Mouse (Mus musculus) CH12.LX (cell line): ENCODE results near the gene Epop. TPM values are rescaled to one million over a fixed set of nuclear protein-coding genes. Genes with fewer than 3 reads are reported as not detected.

Source experiments
- DNase-seq: peaks from one replicate; pipeline ENCODE4 v3.0.0-alpha.2; 2013; ENCODE audit errors: extremely low read depth
- H3K27ac ChIP-seq: 2 replicates; pipeline ENCODE4 v1.5.1; 2012; ENCODE audit warnings: low read depth, mild to moderate bottlenecking, control low read depth, moderate library complexity; ENCODE audit not compliant: insufficient read depth
- H3K27me3 ChIP-seq: replicated peaks from 2 replicates; pipeline ENCODE3; 2012; ENCODE audit warnings: inconsistent platforms
- H3K36me3 ChIP-seq, 2 experiments: replicated peaks in 1 of 2; 2 replicates each; pipeline versions ENCODE3 to v1.6.1; 2012; ENCODE audit warnings: inconsistent platforms in 1 of 2, low read length in 1 of 2, mild to moderate bottlenecking in 1 of 2, mixed read lengths in 1 of 2, moderate library complexity in 1 of 2; ENCODE audit not compliant: control insufficient read depth in 1 of 2, insufficient read depth in 1 of 2
- H3K4me1 ChIP-seq, 2 experiments: 2 replicates each; pipeline ENCODE4 v1.6.1; 2012; ENCODE audit warnings: inconsistent platforms in 1 of 2, moderate library complexity in 1 of 2; ENCODE audit not compliant: insufficient read depth in 2 of 2, control insufficient read depth in 1 of 2
- H3K4me2 ChIP-seq: 2 replicates; pipeline ENCODE4 v1.6.1; 2012; ENCODE audit warnings: low read depth, mild to moderate bottlenecking, control low read depth; ENCODE audit not compliant: poor library complexity, insufficient read depth, severe bottlenecking
- H3K4me3 ChIP-seq, 3 experiments: fragments of 150-350 bp in 1 of 3; sonication (generic) in 1 of 3; replicated peaks in 1 of 3; 2 replicates each; pipeline versions ENCODE3 to v1.5.1; 2011 to 2012; ENCODE audit warnings: low read depth in 2 of 3, low read length in 2 of 3, mild to moderate bottlenecking in 2 of 3, moderate library complexity in 2 of 3, control low read depth in 1 of 3, improper control_type of control experiment in 1 of 3, inconsistent platforms in 1 of 3, mixed read lengths in 1 of 3; ENCODE audit not compliant: poor library complexity in 1 of 3
- H3K79me2 ChIP-seq: replicated peaks from 2 replicates; pipeline ENCODE4 v1.6.1; 2012; ENCODE audit warnings: mild to moderate bottlenecking, moderate library complexity; ENCODE audit not compliant: control insufficient read depth, poor library complexity, insufficient read depth, severe bottlenecking; ENCODE audit errors: extremely low read depth
- H3K9ac ChIP-seq: 2 replicates; pipeline ENCODE4 v1.6.1; 2012; ENCODE audit warnings: low read depth, mild to moderate bottlenecking, control low read depth, moderate library complexity; ENCODE audit not compliant: insufficient read depth
- H3K9me3 ChIP-seq: replicated peaks from 2 replicates; pipeline ENCODE3; 2012; ENCODE audit warnings: low read length, inconsistent platforms, mixed read lengths
- CHD1 ChIP-seq: IDR thresholded peaks from 2 replicates; pipeline ENCODE4 v1.6.1; 2012; ENCODE audit warnings: low read depth, low read length, improper control_type of control experiment, inconsistent platforms
- KAT2A ChIP-seq: IDR thresholded peaks from 2 replicates; pipeline ENCODE4 v1.6.1; 2012; ENCODE audit warnings: low read length, improper control_type of control experiment, inconsistent platforms; ENCODE audit not compliant: insufficient replicate concordance
- MAX ChIP-seq: IDR thresholded peaks from 2 replicates; pipeline ENCODE4 v1.6.1; 2011; ENCODE audit warnings: low read length, improper control_type of control experiment
- MAZ ChIP-seq: IDR thresholded peaks from 2 replicates; pipeline ENCODE4 v1.6.1; 2012; ENCODE audit warnings: low read depth, mild to moderate bottlenecking, inconsistent platforms, low read length, improper control_type of control experiment, moderate library complexity
- MEF2A ChIP-seq: IDR thresholded peaks from 2 replicates; pipeline ENCODE4 v1.6.1; 2014; ENCODE audit warnings: low read depth, mild to moderate bottlenecking, inconsistent platforms, low read length, improper control_type of control experiment, borderline replicate concordance
- MXI1 ChIP-seq: IDR thresholded peaks from 2 replicates; pipeline ENCODE4 v1.6.1; 2011; ENCODE audit warnings: mild to moderate bottlenecking, low read depth, low read length, improper control_type of control experiment
- MYC ChIP-seq: IDR thresholded peaks from 2 replicates; pipeline ENCODE4 v1.6.1; 2011; ENCODE audit warnings: low read depth, mild to moderate bottlenecking, improper control_type of control experiment, low read length
- NELFE ChIP-seq: IDR thresholded peaks from 2 replicates; pipeline ENCODE4 v1.6.1; 2011; ENCODE audit warnings: low read depth, low read length, improper control_type of control experiment
- NRF1 ChIP-seq: IDR thresholded peaks from 2 replicates; pipeline ENCODE4 v1.6.1; 2014; ENCODE audit warnings: low read depth, mild to moderate bottlenecking, inconsistent platforms, low read length, improper control_type of control experiment, moderate library complexity
- PAX5 ChIP-seq: IDR thresholded peaks from 2 replicates; pipeline ENCODE4 v1.6.1; 2012; ENCODE audit warnings: low read length, inconsistent platforms, mixed read lengths
- POLR2AphosphoS2 ChIP-seq: IDR thresholded peaks from 2 replicates; pipeline ENCODE4 v1.6.1; 2011; ENCODE audit warnings: low read depth, low read length, improper control_type of control experiment
- RAD21 ChIP-seq: IDR thresholded peaks from 2 replicates; pipeline ENCODE4 v1.6.1; 2011; ENCODE audit warnings: low read depth, mild to moderate bottlenecking, low read length, improper control_type of control experiment, moderate library complexity
- RCOR1 ChIP-seq: conservative IDR thresholded peaks from 2 replicates; pipeline ENCODE4 v1.6.1; 2012; ENCODE audit warnings: low read depth, mild to moderate bottlenecking, inconsistent platforms, low read length, improper control_type of control experiment
- TBP ChIP-seq: conservative IDR thresholded peaks from 2 replicates; pipeline ENCODE4 v1.6.1; 2011; ENCODE audit warnings: low read depth, low read length, improper control_type of control experiment
- USF1 ChIP-seq: IDR thresholded peaks from 2 replicates; pipeline ENCODE4 v1.6.1; 2014; ENCODE audit warnings: low read depth, mild to moderate bottlenecking, inconsistent platforms, low read length, improper control_type of control experiment
- ZMIZ1 ChIP-seq: IDR thresholded peaks from 2 replicates; pipeline ENCODE4 v1.6.1; 2012; ENCODE audit warnings: low read depth, mild to moderate bottlenecking, inconsistent platforms, low read length, improper control_type of control experiment
- ZNF384 ChIP-seq: IDR thresholded peaks from 2 replicates; pipeline ENCODE4 v1.6.1; 2012; ENCODE audit warnings: low read depth, low read length, improper control_type of control experiment, inconsistent platforms
- dilution Hi-C: fragments of 300-500 bp; cut with MboI; formaldehyde crosslinking; loops from 2 replicates; pipeline ENCODE4 v1.14.3; 2020; ENCODE audit warnings: low sequenced_read_pairs; ENCODE audit not compliant: extremely low pct_unique_long_range_greater_than_20kb, extremely low pct_ligation_motif_present
- in situ Hi-C: fragments of 300-500 bp; cut with MboI; formaldehyde crosslinking; loops from 3 replicates; pipeline ENCODE4 v1.14.3; 2019; ENCODE audit warnings: low sequenced_read_pairs, low pct_ligation_motif_present, low pct_unique_long_range_greater_than_20kb, mixed read lengths
- polyA plus RNA-seq: library from polyadenylated mRNA; unstranded; fragments of >175 nt; gene quantifications from 2 replicates; pipeline ENCODE4 v1.2.1, GENCODE M21; 2012; ENCODE audit warnings: low read depth; ENCODE audit not compliant: insufficient read length
- total RNA-seq, 2 experiments: library from RNA; depleted of rRNA; stranded (reverse); fragments of 300-350 nt in 1 of 2; fragments of >200 nt in 1 of 2; gene quantifications; 2 replicates each; pipeline ENCODE4 v1.2.3; 2012 to 2014

Epop gene
- total and polyA plus RNA-seq, 3 experiments, result 2.1 to 8.4 (median 4.2) TPM

- Histone ChIP-seq H3K4me2 (no peak overlapping the region), H3K79me2 (peaks cover 20% of the 10 kb centered on the region), H3K9me3 (peaks cover 5% of the 10 kb centered on the region), H3K27ac (no peak overlapping the region), H3K9ac (no peak overlapping the region), H3K4me3 (no peak overlapping the region), H3K4me1 (peaks cover 10 to 35% of the 10 kb centered on the region in 2 experiments), H3K27me3 (no peaks in the 10 kb centered on the region), H3K36me3 (peaks cover 93 to 99% of the 10 kb centered on the region in 2 experiments)
- no peak for TF ChIP-seq MYC
- no peak for TF ChIP-seq ZNF384
- no peak for TF ChIP-seq POLR2AphosphoS2
- TF ChIP-seq NRF1, result no peak
- no peak for TF ChIP-seq RAD21
- no peak for TF ChIP-seq RCOR1
- 0 out of 2 replicates have a peak, but pooled peaks have one; percentile 53 for TF ChIP-seq MEF2A
- in situ Hi-C loops, result loop anchor here (5.0 kb wide), 1 partner anchor 38 kb away; no protein-coding TSS in a partner anchor
- dilution Hi-C loops, result no loop called here
- no peak for DNase-seq
These were observed 40.3 kb upstream of the Epop start for GRCm38 (mm10) chr11:97669829-97670228.

- Histone ChIP-seq H3K4me2 (no peak overlapping the region), H3K27me3 (no peaks in the 10 kb centered on the region), H3K9ac (no peak overlapping the region), H3K4me3 (no peak overlapping the region), H3K4me1 (peaks cover 11 to 38% of the 10 kb centered on the region in 2 experiments), H3K79me2 (peaks cover 26% of the 10 kb centered on the region), H3K27ac (no peak overlapping the region), H3K9me3 (peaks cover 5% of the 10 kb centered on the region), H3K36me3 (peaks cover 88 to 95% of the 10 kb centered on the region in 2 experiments)
- TF ChIP-seq MAZ, result no peak
- TF ChIP-seq CHD1, result no peak
- no peak for TF ChIP-seq KAT2A
- no peak for TF ChIP-seq NELFE
- TF ChIP-seq ZMIZ1, result no peak
- no peak for TF ChIP-seq MAX
- in situ Hi-C loops (loop anchor here (5.0 kb wide), 1 partner anchor 37 kb away; no protein-coding TSS in a partner anchor), dilution Hi-C loops (no loop called here)
- no peak for DNase-seq
These were observed 39.8 kb upstream of the Epop start for GRCm38 (mm10) chr11:97669268-97669667.

GRCm38 (mm10) chr11:97668160-97668559, 38.7 kb upstream of the Epop start:
- H3K4me2 ChIP-seq, result no peak overlapping the region
- in situ Hi-C loops (loop anchor here (5.0 kb wide), 1 partner anchor 36 kb away; no protein-coding TSS in a partner anchor), dilution Hi-C loops (no loop called here)
- peaks cover 37% of the 10 kb centered on the region for H3K79me2 ChIP-seq
- TF ChIP-seq TBP (no peak), PAX5 (no peak), MXI1 (no peak), USF1 (no peak), NRF1 (no peak)
- peaks cover 5% of the 10 kb centered on the region for H3K9me3 ChIP-seq
- no peak for DNase-seq
- H3K27ac ChIP-seq, result no peak overlapping the region
- peaks cover 77 to 84% of the 10 kb centered on the region in 2 experiments for H3K36me3 ChIP-seq
- no peak overlapping the region for H3K9ac ChIP-seq
- H3K4me3 ChIP-seq, result no peak overlapping the region
- no peaks in the 10 kb centered on the region for H3K27me3 ChIP-seq
- H3K4me1 ChIP-seq, result peaks cover 11 to 38% of the 10 kb centered on the region in 2 experiments
